Mouse (Mus musculus) spleen, adult 18-20 months (tissue): ENCODE results near the gene Trmt11.
"Not testable (repeated sequence)": the region's sequence is repeated elsewhere in the genome, so short reads cannot be mapped to it uniquely, and the experiment has no call there.

Source experiments
- DNase-seq, 2 experiments: peaks; one replicate each; pipeline ENCODE4 v3.0.0; 2022; ENCODE audit warnings: mixed read lengths in 2 of 2

Gene Trmt11

DNA sequence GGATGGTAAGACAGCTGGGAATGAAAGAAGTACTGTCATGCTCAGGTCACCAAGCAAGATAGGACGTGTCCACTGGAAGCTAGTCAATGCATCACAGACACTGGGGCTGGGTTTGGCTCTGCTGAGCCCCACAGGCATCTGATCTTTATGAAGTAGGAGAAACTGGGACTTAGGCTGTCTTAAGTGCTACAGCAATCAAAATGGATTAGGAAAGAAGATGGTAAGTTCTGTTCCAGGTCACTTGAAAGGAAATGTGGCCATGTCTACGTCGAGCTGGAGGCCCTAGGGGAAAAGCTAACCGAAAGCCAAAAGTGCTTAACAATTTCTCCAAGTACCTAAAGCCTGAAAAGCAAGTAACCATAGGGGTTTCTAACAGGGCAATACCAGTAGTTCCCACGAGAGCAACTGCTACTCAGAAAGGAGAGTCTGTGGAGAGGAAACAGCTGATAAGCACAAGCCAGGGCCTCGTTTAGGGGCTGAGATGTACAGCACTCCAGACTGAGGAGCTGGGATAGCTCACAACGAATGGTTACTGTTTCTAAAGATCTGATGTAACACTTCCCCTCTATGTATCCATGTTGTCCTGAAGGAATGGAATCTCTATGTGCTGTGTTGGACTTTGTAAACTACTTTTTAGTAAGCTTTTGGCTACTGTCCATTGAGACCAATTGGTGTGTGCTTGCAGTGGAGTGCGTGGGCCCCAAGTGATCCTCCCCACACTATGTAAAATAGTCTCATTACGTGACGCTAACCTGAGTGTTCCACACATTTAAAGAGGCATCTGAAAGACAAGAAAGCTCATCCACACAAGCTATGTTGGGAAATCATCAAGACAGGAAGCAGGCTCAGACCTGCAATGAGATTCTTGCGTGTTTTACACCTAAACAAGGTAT lies 44.6 kb downstream of the Trmt11 start:
- no peak for DNase-seq

DNA sequence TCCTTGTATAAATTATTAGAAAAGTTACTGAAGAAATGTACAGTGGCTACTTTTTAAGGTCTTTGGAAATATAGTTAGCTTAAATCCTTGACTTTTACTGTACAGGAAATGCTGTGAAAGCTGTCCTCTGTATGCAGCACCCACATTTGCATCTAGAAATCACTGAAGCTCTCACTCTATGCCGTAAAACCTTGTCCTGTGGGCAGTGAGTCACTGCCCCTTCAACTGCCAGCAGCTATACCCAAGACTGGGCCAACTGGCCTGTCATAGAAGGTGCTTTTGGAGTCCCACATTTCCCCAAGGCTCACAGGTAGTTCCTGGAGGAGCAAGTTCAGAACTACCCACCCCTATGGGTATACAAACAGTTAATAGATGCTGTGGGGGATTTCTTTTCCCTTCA lies 48.2 kb downstream of the Trmt11 start:
- DNase-seq, result no peak

DNA sequence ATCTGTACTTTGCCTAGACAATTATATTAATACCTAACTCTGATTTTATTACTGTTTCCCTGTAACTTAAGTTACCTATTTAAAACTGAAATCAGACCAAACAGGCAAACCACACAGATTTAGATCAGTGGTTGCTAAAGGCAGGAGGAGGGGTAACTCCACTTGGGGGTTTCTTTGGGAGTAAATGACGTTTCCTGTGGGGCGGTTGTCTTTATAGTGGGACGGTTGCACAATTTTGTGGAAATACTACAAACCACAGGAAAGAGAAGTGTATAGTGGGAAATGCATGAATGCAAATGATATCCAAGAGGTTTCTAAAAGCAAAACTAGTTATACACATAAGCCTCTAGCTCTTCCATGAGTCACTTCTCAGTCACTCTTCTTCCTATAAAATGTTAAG lies 50.6 kb downstream of the Trmt11 start:
- no peak for DNase-seq

DNA sequence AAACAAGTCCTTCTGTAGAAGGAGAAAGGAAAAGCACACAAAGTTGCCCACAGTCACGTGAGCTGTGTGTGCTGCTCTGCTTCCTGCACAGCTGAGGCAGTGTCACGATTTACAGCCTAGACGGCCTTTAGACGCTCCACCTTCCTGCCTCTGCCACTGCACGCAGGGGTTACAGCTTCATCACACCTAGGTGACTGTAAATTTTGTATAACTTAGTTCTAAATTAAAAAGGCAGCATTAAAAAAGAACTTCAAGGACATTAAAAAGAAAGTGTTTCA lies 62.1 kb downstream of the Trmt11 start:
- DNase-seq, result no peak

DNA sequence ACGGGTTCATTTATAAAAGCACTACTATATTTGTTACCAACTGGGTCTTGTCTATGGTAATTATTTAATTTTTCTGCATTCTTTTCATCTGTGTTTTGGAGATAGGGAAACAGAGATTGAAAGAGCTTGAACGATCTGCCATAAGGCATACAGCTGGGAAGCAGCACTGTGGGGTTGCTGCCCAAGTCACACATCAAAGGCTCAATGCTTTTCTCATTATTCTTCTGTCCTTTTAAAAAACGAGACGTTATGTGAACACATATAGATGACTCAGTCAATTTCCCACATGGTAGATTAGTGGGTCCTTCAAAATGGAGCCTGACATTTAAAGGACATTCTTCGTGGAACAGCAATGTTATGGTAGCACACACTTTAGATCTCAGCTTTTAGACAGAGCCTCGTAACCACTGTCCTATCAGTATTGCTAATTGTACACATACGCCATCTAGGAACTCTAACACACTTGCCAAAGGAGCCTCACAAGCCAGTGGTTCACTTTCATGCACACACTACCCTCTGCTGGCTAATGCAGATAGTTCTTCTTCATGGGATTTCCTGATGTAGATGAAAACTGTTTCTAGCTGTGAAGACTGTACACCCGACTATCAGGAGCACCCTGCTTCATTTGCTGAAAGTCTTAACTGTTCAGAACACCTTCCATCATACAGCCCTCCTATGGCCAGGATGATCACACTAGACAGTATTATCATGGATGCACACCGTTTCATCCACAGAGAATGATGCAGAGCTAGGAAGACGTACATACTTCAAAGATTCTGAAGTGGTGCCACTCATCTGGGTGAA lies 62.6 kb downstream of the Trmt11 start:
- DNase-seq, result no peak

DNA sequence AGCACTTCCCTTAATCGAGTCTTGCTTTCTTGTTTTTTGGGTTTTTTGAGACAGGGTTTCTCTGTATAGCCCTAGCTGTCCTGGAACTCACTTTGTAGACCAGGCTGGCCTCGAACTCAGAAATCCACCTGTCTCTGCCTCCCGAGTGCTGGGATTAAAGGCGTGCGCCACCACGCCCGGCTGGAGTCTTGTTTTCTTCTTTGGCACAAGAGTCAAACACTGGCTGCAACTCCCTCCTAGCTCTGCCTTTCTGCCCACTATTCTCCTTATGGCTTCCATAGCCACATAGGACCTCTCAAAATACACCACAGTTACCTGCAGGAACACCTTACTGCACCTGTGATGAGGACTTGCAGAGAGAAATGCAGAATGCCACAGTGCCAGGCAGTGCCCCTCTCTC lies 64.6 kb downstream of the Trmt11 start:
- DNase-seq, result not testable (repeated sequence)

DNA sequence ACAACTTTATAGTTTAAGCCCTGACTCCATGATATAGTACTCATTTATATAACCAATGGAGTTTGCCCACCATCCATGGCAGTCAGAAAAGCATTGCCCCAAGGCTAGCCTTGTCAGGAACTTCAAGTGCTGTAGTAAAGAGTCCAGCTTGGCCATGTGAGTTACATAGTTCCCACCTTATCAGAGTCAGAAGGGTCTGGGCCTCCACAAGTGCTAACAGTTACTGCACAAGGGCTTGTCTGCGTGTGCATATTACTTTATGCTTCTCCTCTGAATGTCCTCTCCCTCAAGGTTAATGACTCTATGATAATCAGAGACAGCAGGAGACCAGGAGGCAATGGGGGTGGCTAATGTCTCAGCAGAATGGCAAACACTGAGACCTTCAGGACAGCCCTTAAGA lies 73.4 kb downstream of the Trmt11 start:
- DNase-seq, result no peak

DNA sequence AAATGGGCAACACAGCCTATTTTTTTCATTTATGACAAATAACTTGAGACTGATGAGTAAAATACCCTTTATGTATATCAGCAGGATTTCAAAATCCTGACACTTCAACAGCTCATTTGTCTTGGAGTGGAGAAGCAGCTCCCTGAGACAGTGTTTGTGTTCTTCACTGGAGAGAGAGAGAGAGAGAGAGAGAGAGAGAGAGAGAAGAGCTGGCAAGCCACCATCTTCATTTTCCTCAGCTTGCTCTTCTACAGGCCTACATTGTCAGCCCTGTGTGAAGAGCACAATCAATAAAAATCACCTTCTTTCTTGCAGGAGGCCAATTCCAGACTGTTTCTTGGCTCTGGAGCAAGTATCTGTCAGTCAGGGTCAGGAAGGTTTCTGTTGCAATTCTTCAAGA lies 78.8 kb downstream of the Trmt11 start:
- DNase-seq, result no peak

DNA sequence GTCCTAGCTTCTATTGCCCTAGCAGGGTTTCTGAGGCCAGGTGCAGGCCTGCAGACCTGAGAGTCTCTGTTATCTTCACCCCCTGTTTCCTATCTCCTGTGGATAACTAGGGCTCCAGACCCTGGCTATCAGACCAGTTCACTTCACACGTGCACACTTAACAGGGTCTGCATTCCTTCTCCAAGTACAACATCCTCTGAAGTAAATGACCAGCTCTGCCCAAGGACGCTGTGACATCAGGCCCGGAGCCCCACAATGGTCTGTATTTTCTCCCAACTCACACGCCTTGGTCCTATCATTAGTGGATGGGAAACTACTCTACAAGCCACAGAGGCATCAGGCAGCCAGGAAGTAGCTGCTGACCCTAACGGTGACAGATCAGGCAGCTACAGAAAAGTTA lies 81.4 kb downstream of the Trmt11 start:
- no peak for DNase-seq

DNA sequence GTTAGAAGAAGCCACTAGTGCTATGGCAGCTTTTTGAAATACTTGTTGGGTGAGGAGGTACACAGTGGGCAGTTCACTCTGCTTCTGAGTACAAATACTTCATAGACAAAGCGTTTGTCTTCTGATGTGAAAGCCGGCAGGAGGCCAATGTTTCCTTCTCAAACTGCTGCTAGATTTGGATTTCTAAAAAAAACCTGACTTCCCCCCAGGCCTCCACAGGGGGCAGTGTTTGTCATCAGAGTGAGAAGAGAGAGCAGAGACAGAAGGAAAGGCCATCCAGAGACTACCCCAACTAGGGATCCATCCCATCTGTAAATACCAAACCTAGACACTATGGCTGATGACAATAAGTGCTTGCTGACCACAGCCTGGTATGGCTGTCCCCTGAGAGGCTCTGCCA lies 83.3 kb downstream of the Trmt11 start:
- no peak for DNase-seq

DNA sequence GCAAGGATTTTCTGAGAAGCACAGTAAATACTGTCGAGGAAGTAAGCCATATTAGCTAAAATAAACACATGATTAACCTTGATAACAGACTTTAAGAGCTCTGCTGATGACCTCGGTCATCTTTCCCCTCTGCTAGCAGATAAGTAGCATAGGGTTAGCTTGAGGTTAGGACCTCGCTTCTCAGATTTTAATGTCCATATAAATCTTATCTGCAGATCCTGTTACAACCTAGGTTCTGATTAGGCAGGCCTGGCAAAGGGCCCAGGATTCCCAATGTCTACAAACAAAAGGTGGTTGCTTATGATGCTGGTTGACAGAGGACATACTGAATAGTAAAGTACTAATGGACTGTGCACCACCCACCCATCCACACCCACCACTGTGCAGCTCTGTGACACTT lies 83.8 kb downstream of the Trmt11 start:
- no peak for DNase-seq

DNA sequence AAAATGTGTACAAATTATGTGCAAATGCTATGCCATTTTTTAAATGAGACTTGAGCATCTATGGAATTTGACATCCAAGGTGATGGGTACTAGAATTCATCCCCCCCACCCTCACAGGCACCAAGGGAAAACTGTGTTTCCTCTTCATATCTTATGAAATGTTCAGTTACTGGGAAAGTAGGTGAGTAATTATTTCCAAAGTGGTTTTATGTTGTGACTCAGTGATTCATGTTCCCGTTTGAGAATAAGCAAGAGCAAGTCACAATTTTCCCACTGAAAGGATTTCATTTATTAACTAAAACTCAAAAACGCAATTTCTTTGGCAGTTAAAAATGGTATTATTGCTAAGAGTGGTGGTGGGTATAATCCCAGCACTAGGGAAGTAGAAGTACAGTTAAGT lies 95.8 kb downstream of the Trmt11 start:
- DNase-seq, result no peak

DNA sequence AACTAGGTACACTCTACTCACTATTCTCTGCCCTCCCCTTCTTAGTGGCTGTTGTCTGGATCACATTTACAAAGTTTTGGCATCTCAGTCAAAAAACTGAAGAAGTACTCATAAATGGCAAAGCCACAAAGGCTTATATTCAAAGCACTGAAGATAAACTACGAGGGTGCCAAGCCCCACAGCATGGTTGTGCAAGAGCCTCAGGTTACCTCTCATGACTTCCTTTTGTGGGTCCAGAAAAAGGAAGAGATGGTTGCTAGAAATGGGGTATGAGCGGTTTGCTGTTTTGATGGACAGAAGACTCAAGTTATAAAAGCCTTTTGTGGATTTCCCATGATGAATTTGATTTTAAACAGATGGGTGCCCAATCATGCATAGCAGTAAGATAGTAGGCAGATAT lies 97.4 kb downstream of the Trmt11 start:
- no peak for DNase-seq

DNA sequence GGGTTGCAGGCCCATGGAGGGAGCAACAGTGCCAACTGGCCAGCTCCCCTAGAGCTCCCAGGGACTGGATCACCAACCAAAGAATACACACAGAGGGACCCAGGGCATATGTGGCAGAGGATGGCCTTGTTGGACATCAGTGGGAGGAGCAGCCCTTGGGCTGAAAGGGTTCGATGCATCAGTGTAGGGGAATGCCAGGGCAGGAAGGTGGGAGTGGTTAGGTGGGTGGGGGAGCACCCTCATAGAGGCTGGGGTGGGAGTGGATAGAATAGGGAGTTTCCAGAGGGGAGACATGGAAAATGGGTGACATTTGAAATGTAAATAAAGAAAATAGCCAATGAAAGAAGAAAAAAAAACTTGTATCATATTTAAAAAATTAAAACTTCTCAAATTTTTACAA lies 97.8 kb downstream of the Trmt11 start:
- no peak for DNase-seq

DNA sequence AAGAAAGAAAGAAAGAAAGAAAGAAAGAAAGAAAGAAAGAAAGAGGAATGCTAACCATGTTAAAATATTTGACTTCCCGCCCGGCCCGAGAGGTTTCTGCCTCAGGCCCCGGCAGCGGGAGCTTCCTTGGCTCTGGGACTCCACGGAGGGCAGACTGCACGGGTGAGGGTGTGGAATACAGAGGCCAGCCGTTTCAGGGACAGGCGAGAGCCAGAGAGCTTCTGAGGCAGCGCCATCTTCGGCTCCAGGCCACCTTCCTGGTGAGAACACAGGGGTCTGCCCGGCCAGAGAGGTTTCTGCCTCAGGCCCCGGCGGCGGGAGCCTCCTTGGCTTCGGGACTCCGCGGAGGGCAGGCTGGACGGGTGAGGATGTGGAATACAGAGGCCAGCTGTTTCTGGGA lies 102.3 kb downstream of the Trmt11 start:
- not testable (repeated sequence) for DNase-seq
